Mouse (Mus musculus) left cerebral cortex, adult 18-20 months (tissue): ENCODE results near the gene Ogn. TPM values are rescaled to one million over a fixed set of nuclear protein-coding genes. Genes with fewer than 3 reads are reported as not detected.
A peak's percentile ranks its signal among the peaks of the same experiment; 100 is the strongest.
"Not testable (repeated sequence)": the region's sequence is repeated elsewhere in the genome, so short reads cannot be mapped to it uniquely, and the experiment has no call there.

Experiments
- DNase-seq, 2 experiments: peaks; one replicate each; pipeline ENCODE4 v3.0.0; 2021 to 2022; ENCODE audit warnings: low spot score in 2 of 2, mixed read lengths in 1 of 2
- long read RNA-seq, 2 experiments: library from polyadenylated mRNA; stranded (forward); transcript quantifications; one replicate each; pipeline ENCODE4 v2.0.0; 2021
- total RNA-seq, 2 experiments: library from RNA; stranded (reverse); gene quantifications; 2 replicates each; pipeline ENCODE4 v1.2.3; 2021

Ogn gene
- 1 to 10 TPM; 8.6 to 9.9 TPM for total RNA-seq
- long read RNA-seq, experiment 1, transcript Ogn-201 (7 exons, 2,566 nt) = major isoform, 5 of 7 reads
- long read RNA-seq, experiment 1, partial matches to known transcripts = 2 of 7 reads
- long read RNA-seq, experiment 1, other reads (novel, unspliced or antisense) = 0 of 7 reads
- long read RNA-seq, experiment 2, partial matches to known transcripts = 2 of 6 reads
- long read RNA-seq, experiment 2, other reads (novel, unspliced or antisense) = 0 of 6 reads

GRCm38 (mm10) chr13:49607714-49608113 is at the start of gene Ogn:
TSS of gene Ogn (plus strand) at chr13:49608046.
- DNase-seq = no peak

- DNase-seq = peak in 1 of 2 experiments; percentile 2
These were observed 48.7 kb upstream of the Ogn start for GRCm38 (mm10) chr13:49559185-49559584.

GRCm38 (mm10) chr13:49560886-49561285 is 47.0 kb upstream of the Ogn start:
- no peak for DNase-seq

GRCm38 (mm10) chr13:49564347-49564746 is 43.5 kb upstream of the Ogn start:
- DNase-seq = no peak

GRCm38 (mm10) chr13:49570371-49570770 is 37.5 kb upstream of the Ogn start:
- no peak for DNase-seq

- DNase-seq = no peak
These were observed 36.4 kb upstream of the Ogn start for GRCm38 (mm10) chr13:49571418-49571817.

- DNase-seq = no peak
These were observed 26.0 kb upstream of the Ogn start, which contains the start of gene Omd for GRCm38 (mm10) chr13:49581541-49582530. TSS of gene Omd (plus strand) at chr13:49582462.

GRCm38 (mm10) chr13:49583859-49584258 is 24.0 kb upstream of the Ogn start:
- DNase-seq = no peak

- no peak for DNase-seq
These were observed 23.4 kb upstream of the Ogn start for GRCm38 (mm10) chr13:49584307-49585005.

- no peak for DNase-seq
These were observed 21.8 kb upstream of the Ogn start for GRCm38 (mm10) chr13:49586062-49586461.

GRCm38 (mm10) chr13:49602541-49602940 is 5.3 kb upstream of the Ogn start:
- not testable (repeated sequence) for DNase-seq

GRCm38 (mm10) chr13:49603603-49604002 is 4.2 kb upstream of the Ogn start:
- no peak for DNase-seq

GRCm38 (mm10) chr13:49608589-49609322 is 910 bp downstream of the Ogn start:
- DNase-seq = no peak

GRCm38 (mm10) chr13:49617021-49617420 is 9.2 kb downstream of the Ogn start:
- no peak for DNase-seq

- no peak for DNase-seq
These were observed 10.5 kb downstream of the Ogn start for GRCm38 (mm10) chr13:49618365-49618764.

GRCm38 (mm10) chr13:49623216-49623615 is 15.4 kb downstream of the Ogn start:
- no peak for DNase-seq

GRCm38 (mm10) chr13:49628167-49628566 is 20.3 kb downstream of the Ogn start:
- no peak for DNase-seq

GRCm38 (mm10) chr13:49629076-49629475 is 21.2 kb downstream of the Ogn start:
- no peak for DNase-seq

- DNase-seq = no peak
These were observed 32.1 kb downstream of the Ogn start for GRCm38 (mm10) chr13:49639965-49640364.

- DNase-seq = no peak
These were observed 34.8 kb downstream of the Ogn start for GRCm38 (mm10) chr13:49642650-49643049.
